Mouse (Mus musculus) gastrocnemius, adult 2 months (tissue): ENCODE measurements around the gene Bcl2l14. TPM values are rescaled to one million over a fixed set of nuclear protein-coding genes. Genes with fewer than 3 reads are reported as not detected.

ENCODE experiments used
- DNase-seq: peaks from one replicate; pipeline ENCODE4 v3.0.0; 2022
- H3K27ac ChIP-seq: fragments of 200-600 bp; 2 replicates; pipeline ENCODE4 v1.8.1; 2022; ENCODE audit warnings: mild to moderate bottlenecking
- H3K4me3 ChIP-seq: fragments of 200-600 bp; 2 replicates; pipeline ENCODE4 v1.8.1; 2022; ENCODE audit warnings: mild to moderate bottlenecking, moderate library complexity
- CTCF ChIP-seq: fragments of 200-600 bp; IDR thresholded peaks from 2 replicates; pipeline ENCODE4 v1.8.1; 2022; ENCODE audit warnings: antibody characterized with exemption, mild to moderate bottlenecking, moderate library complexity
- intact Hi-C: fragments of 180-260 bp; cut with DNase I; formaldehyde crosslinking; loops from one replicate; pipeline ENCODE4 v1.15.1; 2025
- total RNA-seq, 2 experiments: library from RNA; stranded (reverse); gene quantifications; 2 replicates each; pipeline ENCODE4 v1.2.3; 2021

Gene Bcl2l14
- total RNA-seq, 2 experiments from 2014 or later, result not detected

GRCm38 (mm10) chr6:134469297-134469696, 73.2 kb downstream of the Bcl2l14 start:
- Histone ChIP-seq H3K27ac (no peak overlapping the region), H3K4me3 (no peak overlapping the region)
- peak; percentile 53 for TF ChIP-seq CTCF
- DNase-seq, result no peak
- intact Hi-C loops, result loop anchor here (5.0 kb wide), 2 partner anchors 42 to 138 kb away; no protein-coding TSS in a partner anchor

- Histone ChIP-seq H3K27ac (no peak overlapping the region), H3K4me3 (no peak overlapping the region)
- DNase-seq, result peak; percentile 58
- no peak for TF ChIP-seq CTCF
- intact Hi-C loops, result no loop called here
Observed at GRCm38 (mm10) chr6:134470857-134471256, 74.7 kb downstream of the Bcl2l14 start.

- no peak overlapping the region for H3K4me3 ChIP-seq
- peak; percentile 60 for DNase-seq
- intact Hi-C loops, result no loop called here
- TF ChIP-seq CTCF, result no peak
- H3K27ac ChIP-seq, result peak overlapping the region; percentile 53
Observed at GRCm38 (mm10) chr6:134473143-134473561, 77.0 kb downstream of the Bcl2l14 start.

GRCm38 (mm10) chr6:134479481-134479880, 83.4 kb downstream of the Bcl2l14 start:
- Histone ChIP-seq H3K27ac (no peak overlapping the region), H3K4me3 (no peak overlapping the region)
- intact Hi-C loops, result no loop called here
- no peak for TF ChIP-seq CTCF
- peak; percentile 63 for DNase-seq

GRCm38 (mm10) chr6:134486318-134486717, 90.2 kb downstream of the Bcl2l14 start:
- Histone ChIP-seq H3K4me3 (no peak overlapping the region), H3K27ac (no peak overlapping the region)
- no peak for TF ChIP-seq CTCF
- intact Hi-C loops, result loop anchor here (5.0 kb wide), 1 partner anchor 81 kb away; the partner anchor contains the start of gene Lrp6
- DNase-seq, result no peak

Other genes starting within 250 kb of the Bcl2l14 start
- 10 to 100 TPM; 45.0 to 46.7 TPM for gene Lrp6, start 170.6 kb downstream of the Bcl2l14 start, total RNA-seq
- gene Mansc1, start 236.2 kb downstream of the Bcl2l14 start, total RNA-seq, result 1 to 10 TPM in 1 of 2 experiments, under 1 TPM in 1; 0.98 to 1.1 TPM
- 10 to 100 TPM; 15.1 to 17.1 TPM for gene Borcs5, start 243.2 kb downstream of the Bcl2l14 start, total RNA-seq